Mouse (Mus musculus): ENCODE data around the gene Nos2. TPM values are rescaled to one million over a fixed set of nuclear protein-coding genes. Genes with fewer than 3 reads are reported as not detected.

Gene Nos2
- total RNA-seq, 2 experiments from 2014 or later: 0.28 to 0.43 TPM

DNA sequence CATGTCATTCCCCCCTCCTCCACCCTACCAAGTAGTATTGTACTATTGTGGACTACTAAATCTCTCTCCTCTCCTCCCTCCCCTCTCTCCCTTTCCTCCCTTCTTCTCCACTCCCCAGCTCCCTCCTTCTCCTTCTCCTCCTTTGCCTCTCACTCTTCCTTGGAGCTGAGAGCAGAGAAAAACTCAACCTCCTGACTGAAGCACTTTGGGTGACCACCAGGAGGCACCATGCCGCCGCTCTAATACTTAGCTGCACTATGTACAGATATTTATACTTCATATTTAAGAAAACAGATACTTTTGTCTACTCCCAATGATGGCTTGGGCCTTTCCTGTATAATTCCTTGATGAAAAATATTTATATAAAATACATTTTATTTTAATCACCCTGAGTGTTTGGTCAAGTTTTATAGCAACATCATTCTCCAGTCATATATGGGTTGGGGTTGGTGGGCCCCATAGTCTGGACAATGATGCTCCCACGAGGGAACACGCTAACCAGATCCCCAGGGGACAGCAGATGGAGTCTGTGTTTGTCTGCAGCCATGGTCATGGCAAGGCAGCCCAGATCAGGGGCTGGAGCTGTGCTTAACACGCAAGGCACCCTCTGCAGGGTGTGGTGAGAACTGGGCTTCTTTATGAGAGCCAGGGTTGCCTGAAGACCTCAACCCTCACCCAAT, 39.4 kb downstream of the Nos2 start:
- no peak overlapping the region for H3K4me3 ChIP-seq
- peak; percentile 67 for TF ChIP-seq CTCF (IDR thresholded peaks at IDR 0.05)
- DNase-seq (ENCODE audit: extremely low spot score in 1 of 2, low spot score in 2 of 2): peak; percentile 23 to 29
- intact Hi-C loops (cut with DNase I): no loop called here
- H3K27ac ChIP-seq: no peak overlapping the region

DNA sequence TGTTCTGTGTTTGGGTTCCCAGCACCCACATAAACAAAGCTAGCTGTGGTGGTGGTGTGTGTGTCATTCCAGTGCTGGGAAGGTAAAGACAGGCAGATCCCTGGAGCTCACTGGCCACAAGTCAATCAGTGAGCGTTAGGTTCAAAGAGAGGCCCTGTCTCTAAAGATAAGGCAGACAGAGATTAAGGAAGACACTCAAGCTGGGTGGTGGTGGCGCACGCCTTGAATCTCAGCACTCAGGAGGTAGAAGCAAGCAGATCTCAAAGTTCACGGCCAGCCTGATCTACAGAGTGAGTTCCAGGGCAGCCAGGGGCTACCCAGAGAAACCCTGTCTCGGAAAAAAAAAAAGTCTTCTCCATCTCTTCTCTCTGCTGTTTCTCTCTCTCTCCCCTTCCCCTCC, 40.6 kb downstream of the Nos2 start:
- Histone ChIP-seq H3K27ac (no peak overlapping the region), H3K4me3 (no peak overlapping the region)
- intact Hi-C loops (cut with DNase I): no loop called here
- TF ChIP-seq CTCF (IDR thresholded peaks at IDR 0.05): no peak
- DNase-seq (ENCODE audit: extremely low spot score in 1 of 2, low spot score in 2 of 2): no peak

DNA sequence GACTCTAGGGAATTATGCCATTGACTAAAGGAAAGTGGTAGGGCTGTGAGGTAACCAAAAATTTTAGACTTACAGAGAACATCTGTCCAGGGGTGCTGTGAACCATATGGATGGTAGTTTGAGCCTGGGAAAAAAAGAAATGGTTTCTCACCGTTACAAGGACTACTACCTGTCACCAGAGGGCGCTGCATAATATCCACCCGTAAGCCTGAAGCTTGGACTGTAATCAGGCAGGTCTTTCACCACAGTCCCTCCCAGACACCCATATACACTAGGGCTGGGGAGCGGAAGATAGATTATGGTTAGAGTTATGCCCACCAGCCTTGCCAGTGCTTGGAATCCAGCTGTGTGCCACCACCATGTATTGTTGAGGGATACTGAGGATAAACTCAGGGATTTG, 46.8 kb downstream of the Nos2 start:
- Histone ChIP-seq H3K4me3 (no peak overlapping the region), H3K27ac (no peak overlapping the region)
- DNase-seq (ENCODE audit: extremely low spot score in 1 of 2, low spot score in 2 of 2): peak; percentile 28 to 40
- TF ChIP-seq CTCF (IDR thresholded peaks at IDR 0.05): peak; percentile 73
- intact Hi-C loops (cut with DNase I): loop anchor here (1.0 to 2.0 kb wide), 2 partner anchors 247 to 329 kb away; partner anchors contain the start of gene Gm9964

DNA sequence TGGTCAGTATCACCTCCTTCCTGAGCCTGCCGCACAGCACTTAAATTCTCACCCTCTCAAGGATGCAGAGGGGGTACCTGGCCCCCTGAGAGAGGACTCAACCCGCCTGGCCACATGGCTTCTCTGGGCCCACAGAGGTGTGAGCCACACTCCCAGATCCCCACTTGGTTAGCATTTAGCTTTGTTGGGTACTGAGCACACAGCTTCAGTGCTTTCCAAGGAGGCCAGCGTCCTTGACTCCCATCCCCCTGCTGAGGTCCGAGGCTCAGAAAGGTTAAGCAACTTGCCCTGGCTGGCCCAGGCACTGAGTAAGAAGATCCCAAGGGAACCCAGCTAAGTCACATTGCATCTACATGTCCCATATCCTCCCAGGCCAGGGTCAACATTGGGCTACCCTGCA, 47.5 kb downstream of the Nos2 start:
- no peak for DNase-seq (ENCODE audit: extremely low spot score in 1 of 2, low spot score in 2 of 2)
- intact Hi-C loops (cut with DNase I): no loop called here
- Histone ChIP-seq H3K4me3 (no peak overlapping the region), H3K27ac (no peak overlapping the region)
- no peak for TF ChIP-seq CTCF (IDR thresholded peaks at IDR 0.05)

DNA sequence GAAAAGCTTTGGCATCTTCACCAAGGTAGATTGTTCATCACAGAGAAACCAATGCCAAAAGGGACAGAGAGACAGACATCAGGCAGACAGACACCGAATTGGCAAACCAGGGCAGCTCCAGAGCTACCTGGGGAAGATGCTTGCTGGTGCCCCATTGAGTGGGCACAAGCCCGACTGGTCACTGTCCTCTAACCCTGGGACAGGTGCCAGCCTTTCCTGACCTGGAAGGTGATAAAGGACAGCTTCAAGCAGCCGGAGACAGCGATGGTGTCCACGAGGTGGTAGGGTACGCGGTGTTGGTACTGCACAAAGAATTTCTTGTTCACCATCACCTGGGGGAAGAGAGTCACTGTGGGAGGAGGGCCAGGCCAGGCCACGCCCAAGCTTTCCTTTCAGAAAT, 50.5 kb downstream of the Nos2 start:
- intact Hi-C loops (cut with DNase I): no loop called here
- Histone ChIP-seq H3K27ac (no peak overlapping the region), H3K4me3 (no peak overlapping the region)
- no peak for DNase-seq (ENCODE audit: extremely low spot score in 1 of 2, low spot score in 2 of 2)
- no peak for TF ChIP-seq CTCF (IDR thresholded peaks at IDR 0.05)

DNA sequence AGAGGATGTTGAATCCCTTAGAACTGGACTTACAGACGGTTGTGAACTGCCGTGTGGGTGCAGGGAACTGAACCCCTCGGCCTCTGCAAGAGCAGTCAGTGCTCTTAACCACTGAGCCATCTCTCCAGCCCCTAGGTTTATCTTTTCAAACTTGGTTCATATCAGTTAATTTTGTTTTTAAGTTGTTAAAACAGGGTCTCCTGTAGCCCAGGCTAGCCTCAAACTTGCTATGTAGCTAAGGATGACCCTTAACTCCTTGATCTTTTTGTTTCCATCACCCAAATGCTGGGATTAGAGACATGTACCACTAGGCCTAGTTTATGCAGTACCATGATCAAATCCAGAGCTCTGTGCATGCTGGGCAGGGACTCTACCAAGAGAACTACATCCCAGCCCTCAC, 51.2 kb downstream of the Nos2 start:
- DNase-seq (ENCODE audit: extremely low spot score in 1 of 2, low spot score in 2 of 2): no peak
- intact Hi-C loops (cut with DNase I): no loop called here
- no peak for TF ChIP-seq CTCF (IDR thresholded peaks at IDR 0.05)
- no peak overlapping the region for H3K27ac ChIP-seq
- no peak overlapping the region for H3K4me3 ChIP-seq

DNA sequence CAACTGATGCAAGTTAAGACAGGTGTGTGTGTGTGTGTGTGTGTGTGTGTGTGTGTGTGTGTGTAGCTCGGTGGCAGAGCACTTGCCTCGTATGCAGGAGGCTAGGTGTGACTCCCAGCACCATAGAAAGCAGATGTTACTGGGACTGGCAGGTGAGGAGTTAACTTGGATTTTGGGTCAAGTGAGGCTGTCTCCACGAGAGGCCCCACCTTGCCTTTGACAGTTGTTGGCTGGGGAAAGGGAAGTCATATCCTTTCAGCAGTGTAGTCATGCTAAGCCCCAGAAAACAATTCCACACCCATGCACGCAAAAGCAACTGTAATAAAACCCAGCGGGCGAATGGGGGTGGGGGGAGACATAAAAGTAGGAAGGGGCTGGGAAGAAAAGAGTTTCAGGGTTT, 51.7 kb downstream of the Nos2 start:
- no peak overlapping the region for H3K4me3 ChIP-seq
- TF ChIP-seq CTCF (IDR thresholded peaks at IDR 0.05): no peak
- H3K27ac ChIP-seq: no peak overlapping the region
- DNase-seq (ENCODE audit: extremely low spot score in 1 of 2, low spot score in 2 of 2): no peak
- intact Hi-C loops (cut with DNase I): no loop called here

DNA sequence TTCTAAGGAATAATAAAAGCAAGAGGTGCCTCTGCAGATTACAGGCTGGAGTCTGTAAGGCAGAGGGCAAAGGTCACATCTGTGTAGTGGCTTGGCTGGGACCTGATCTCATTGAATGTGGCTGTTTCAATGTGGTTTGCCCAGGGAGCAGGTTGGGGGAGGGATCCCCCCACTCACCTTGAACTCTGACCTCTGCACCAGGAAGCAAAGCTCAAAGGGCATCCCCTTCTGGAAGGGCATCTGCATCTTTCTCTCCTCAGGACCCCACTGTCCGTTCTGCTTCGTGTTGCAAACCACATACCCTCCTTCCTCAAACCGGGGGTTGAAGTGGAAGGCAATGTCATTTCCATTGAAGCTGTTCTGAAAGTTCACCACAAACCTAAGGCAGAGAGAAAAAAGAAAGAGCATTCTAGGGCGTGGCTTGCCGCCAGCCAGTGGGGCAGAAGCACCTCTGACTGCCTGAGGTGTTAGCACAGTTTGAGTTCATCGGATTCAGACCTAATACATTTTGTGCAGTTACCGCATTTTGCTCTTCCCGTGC, 52.3 kb downstream of the Nos2 start:
- H3K27ac ChIP-seq: no peak overlapping the region
- DNase-seq (ENCODE audit: extremely low spot score in 1 of 2, low spot score in 2 of 2): no peak
- no peak for TF ChIP-seq CTCF (IDR thresholded peaks at IDR 0.05)
- no peak overlapping the region for H3K4me3 ChIP-seq
- intact Hi-C loops (cut with DNase I): no loop called here

DNA sequence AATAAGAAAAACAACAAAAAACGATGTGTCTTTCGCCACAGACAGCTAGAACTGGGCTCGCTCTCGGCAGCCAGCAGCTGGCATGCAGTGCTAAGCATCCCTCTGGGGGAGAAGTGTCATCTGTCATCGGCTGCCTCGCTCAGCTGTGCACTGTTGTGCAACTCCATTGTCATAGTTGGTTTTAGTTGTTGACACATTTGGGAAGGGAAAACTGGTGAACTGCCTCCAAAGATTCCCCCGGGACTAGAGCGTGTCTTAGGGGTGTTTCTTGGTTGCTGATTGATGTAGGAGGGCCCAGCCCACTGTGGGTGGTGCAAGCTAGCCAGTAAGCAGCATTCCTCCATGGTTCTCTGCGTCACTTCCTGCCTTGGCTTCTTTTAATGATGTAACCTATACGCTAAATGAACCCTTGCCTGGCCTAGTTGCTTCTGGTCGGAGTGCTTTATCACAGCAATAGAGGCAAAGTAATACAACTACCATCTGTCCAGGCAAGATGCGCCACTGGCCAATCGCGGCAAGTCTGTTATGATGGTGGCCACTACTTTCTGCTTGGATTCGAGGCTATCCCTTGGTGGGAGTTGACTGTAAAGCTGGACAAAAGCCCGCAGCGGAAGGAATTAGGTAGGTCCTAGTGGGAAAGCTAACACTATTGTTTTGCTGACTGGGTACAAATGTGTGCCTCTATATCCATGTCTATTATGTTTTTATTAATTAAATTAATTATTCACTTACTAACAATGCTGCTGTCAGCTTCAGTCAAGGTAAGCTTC, 53.0 kb downstream of the Nos2 start:
- no peak overlapping the region for H3K4me3 ChIP-seq
- no peak for DNase-seq (ENCODE audit: extremely low spot score in 1 of 2, low spot score in 2 of 2)
- intact Hi-C loops (cut with DNase I): no loop called here
- TF ChIP-seq CTCF (IDR thresholded peaks at IDR 0.05): no peak
- no peak overlapping the region for H3K27ac ChIP-seq

DNA sequence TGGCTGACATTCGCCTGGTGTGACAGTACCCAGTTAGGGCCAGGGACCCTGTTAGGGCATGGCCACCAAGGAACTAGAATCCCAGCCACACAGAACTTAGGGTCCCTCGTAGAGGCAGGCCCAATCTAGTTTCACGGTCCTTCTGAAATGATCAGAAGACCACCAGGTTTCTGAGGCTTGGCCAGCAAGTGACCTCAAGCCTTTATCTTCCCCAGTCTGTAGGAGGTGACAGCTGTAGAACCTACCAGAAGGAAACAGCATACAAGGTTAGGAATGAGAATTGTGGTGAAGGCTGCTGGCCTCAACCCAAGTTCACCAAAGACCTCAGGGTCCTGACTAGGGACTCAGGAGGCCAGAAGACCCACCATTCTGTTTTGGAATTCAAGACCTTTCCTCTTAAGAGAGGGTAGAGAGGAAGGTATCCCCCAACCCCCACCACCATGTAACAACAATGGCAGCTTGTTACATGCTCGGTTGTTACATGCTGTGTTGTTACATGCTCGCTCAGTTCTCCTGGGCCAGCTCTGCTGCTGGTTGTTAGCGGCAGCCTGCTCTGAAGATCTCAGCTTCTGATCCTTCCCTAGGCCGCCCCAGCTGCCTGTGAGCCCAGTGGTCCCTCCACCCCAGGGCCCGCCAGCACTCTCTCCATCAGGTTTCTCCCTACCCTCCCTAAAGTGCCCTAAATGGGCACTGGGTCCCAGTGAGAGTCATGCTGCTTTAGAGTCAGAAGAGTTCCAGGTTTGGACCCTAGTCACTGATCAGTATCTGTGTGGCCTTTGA, 56.3 kb downstream of the Nos2 start:
- no peak for TF ChIP-seq CTCF (IDR thresholded peaks at IDR 0.05)
- Histone ChIP-seq H3K4me3 (no peak overlapping the region), H3K27ac (no peak overlapping the region)
- intact Hi-C loops (cut with DNase I): no loop called here
- no peak for DNase-seq (ENCODE audit: extremely low spot score in 1 of 2, low spot score in 2 of 2)

DNA sequence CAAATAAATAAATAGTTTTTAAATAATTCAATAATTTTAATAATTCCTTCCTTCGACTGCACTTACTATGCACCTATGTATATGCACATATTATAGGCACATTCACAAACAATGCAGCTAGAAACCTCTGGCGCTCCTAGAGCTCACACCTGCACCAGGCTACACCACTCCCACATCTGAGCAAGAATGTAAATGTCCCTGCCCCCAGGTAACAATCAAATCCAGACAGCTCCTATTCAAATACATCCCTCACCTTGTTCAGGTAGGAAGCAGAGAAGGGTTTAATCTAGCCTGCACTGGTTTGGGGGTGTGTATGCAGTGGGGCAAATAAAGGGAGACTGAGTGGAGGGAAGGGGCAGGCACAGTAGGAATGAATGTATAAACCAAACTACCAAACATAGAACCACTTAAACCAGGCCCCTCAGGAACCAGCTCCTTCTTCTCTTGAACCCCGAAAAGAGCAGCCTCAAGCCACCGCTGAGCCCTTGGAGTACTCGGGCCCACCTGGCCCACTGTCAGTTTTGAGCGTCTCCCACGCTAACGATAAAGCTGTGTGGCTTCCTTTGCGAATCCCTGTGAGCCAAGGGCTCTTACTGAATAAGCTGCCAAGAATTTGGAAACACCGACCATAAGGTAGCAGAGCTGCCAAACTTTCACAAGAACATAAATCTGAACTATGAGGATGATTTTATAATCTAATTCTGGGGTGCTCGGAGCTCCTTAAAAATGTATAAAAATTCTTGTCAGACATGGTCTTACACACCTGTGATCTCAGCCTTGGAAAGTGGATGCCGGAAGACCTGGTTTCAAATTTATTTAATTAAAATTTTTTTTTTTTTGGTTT, 57.8 kb downstream of the Nos2 start:
- TF ChIP-seq CTCF (IDR thresholded peaks at IDR 0.05): no peak
- intact Hi-C loops (cut with DNase I): no loop called here
- no peak overlapping the region for H3K4me3 ChIP-seq
- H3K27ac ChIP-seq: no peak overlapping the region
- no peak for DNase-seq (ENCODE audit: extremely low spot score in 1 of 2, low spot score in 2 of 2)
